Mouse (Mus musculus) kidney, adult 2 months (tissue): ENCODE results near the gene Sytl1. TPM values are rescaled to one million over a fixed set of nuclear protein-coding genes. Genes with fewer than 3 reads are reported as not detected.

Experiments used
- DNase-seq: peaks from one replicate; pipeline ENCODE4 v3.0.0; 2021
- H3K27ac ChIP-seq: fragments of 200-500 bp; 2 replicates; pipeline ENCODE4 v1.5.1; 2012; ENCODE audit warnings: low read depth, low read length, control low read depth, inconsistent platforms; ENCODE audit not compliant: insufficient read depth
- H3K27me3 ChIP-seq: fragments of 200-500 bp; replicated peaks from 2 replicates; pipeline ENCODE4 v1.6.1; 2012; ENCODE audit warnings: mild to moderate bottlenecking, moderate library complexity, low read length, inconsistent platforms; ENCODE audit not compliant: control insufficient read depth, insufficient read depth
- H3K36me3 ChIP-seq: fragments of 200-500 bp; 2 replicates; pipeline ENCODE4 v1.6.1; 2012; ENCODE audit warnings: mild to moderate bottlenecking, moderate library complexity, low read length, inconsistent platforms; ENCODE audit not compliant: control insufficient read depth, insufficient read depth
- H3K4me1 ChIP-seq: fragments of 200-500 bp; 2 replicates; pipeline ENCODE4 v1.6.1; 2011; ENCODE audit warnings: low read length; ENCODE audit not compliant: control insufficient read depth, insufficient read depth
- H3K4me3 ChIP-seq: fragments of 200-500 bp; 2 replicates; pipeline ENCODE4 v1.5.1; 2011; ENCODE audit warnings: mild to moderate bottlenecking, low read depth, low read length, control low read depth; ENCODE audit not compliant: insufficient read depth
- CTCF ChIP-seq: fragments of 200-500 bp; conservative IDR thresholded peaks from 2 replicates; pipeline ENCODE4 v1.5.1; 2011; ENCODE audit warnings: low read depth, mild to moderate bottlenecking, control low read depth, low read length, moderate library complexity, mixed read lengths; ENCODE audit not compliant: insufficient read depth, insufficient read length
- POLR2A ChIP-seq: fragments of 200-500 bp; IDR thresholded peaks from one replicate; pipeline ENCODE4 v1.6.1; 2011; ENCODE audit warnings: low read depth, low read length, control low read depth
- WGBS: fragments of 180-500 bp; shearing (Covaris S2); methylation state at CpG from one replicate; pipeline ENCODE4 v1.1.7; 2018; 5-methylcytosine and 5-hydroxymethylcytosine counted together
- polyA plus RNA-seq: library from polyadenylated mRNA; depleted of rRNA; stranded (reverse); fragments of >200 nt; gene quantifications from 2 replicates; pipeline ENCODE4 v1.2.3, GENCODE M21; 2012

The Sytl1 gene
- polyA plus RNA-seq, 1 experiment: 5.9 TPM

- Histone ChIP-seq H3K36me3 (no peaks in the 10 kb centered on the region), H3K27me3 (no peaks in the 10 kb centered on the region), H3K4me1 (no peaks in the 10 kb centered on the region), H3K4me3 (no peak overlapping the region), H3K27ac (no peak overlapping the region)
- TF ChIP-seq POLR2A (no peak), CTCF (no peak)
- 74% methylated on average over 4 of the region's 4 CpGs for WGBS
- DNase-seq: peak; percentile 42
Observed at GRCm38 (mm10) chr4:133265759-133266158, 2.8 kb upstream of the Sytl1 start.

- 90% methylated on average over 3 of the region's 3 CpGs for WGBS
- no peak overlapping the region for H3K27ac ChIP-seq
Observed at GRCm38 (mm10) chr4:133265297-133265696, 2.4 kb upstream of the Sytl1 start.

DNA sequence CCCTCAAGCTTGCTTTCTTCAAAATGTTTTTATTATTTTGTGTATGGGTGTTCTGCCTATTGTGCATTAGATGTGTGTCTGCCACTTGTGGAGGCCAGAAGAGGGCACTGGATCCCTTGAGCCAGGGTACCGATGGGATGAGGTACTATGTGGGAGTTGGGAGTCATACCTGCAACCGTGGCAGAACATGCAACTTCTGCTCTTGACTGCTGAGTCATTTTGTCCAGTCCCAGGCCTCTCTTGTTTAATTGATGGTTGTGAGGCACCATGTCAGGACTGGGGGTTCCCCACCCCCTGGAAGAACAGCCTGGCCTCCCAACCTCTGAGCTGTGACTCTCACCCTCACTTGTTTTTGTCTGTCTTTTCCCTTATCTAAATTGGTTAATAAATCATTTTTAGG lies 1.6 kb upstream of the Sytl1 start:
- 89% methylated on average over 2 of the region's 2 CpGs for WGBS

More at GRCm38 (mm10) chr4:133265297-133265696, 2.4 kb upstream of the Sytl1 start:
- Histone ChIP-seq H3K27me3 (no peaks in the 10 kb centered on the region), H3K4me1 (no peaks in the 10 kb centered on the region), H3K36me3 (no peaks in the 10 kb centered on the region), H3K4me3 (no peak overlapping the region)
- no peak for DNase-seq
- TF ChIP-seq CTCF (no peak), POLR2A (no peak)

GRCm38 (mm10) chr4:133263756-133264155 lies 843 bp upstream of the Sytl1 start:
- WGBS: 94% methylated on average over 5 of the region's 5 CpGs

More for the DNA sequence above, 1.6 kb upstream of the Sytl1 start:
- Histone ChIP-seq H3K27ac (no peak overlapping the region), H3K4me3 (no peak overlapping the region), H3K4me1 (no peaks in the 10 kb centered on the region), H3K36me3 (no peaks in the 10 kb centered on the region), H3K27me3 (no peaks in the 10 kb centered on the region)
- TF ChIP-seq CTCF (no peak), POLR2A (no peak)
- no peak for DNase-seq

GRCm38 (mm10) chr4:133262375-133262765 lies 543 bp downstream of the Sytl1 start:
- WGBS: 68% methylated on average over 7 of the region's 7 CpGs
- TF ChIP-seq POLR2A: no peak
- TF ChIP-seq CTCF: no peak
- no peaks in the 10 kb centered on the region for H3K36me3 ChIP-seq
- H3K27ac ChIP-seq: no peak overlapping the region
- DNase-seq: no peak
- no peaks in the 10 kb centered on the region for H3K27me3 ChIP-seq
- H3K4me1 ChIP-seq: peaks cover 4% of the 10 kb centered on the region; the same call in 1 of the 2 replicates
- H3K4me3 ChIP-seq: peak overlapping the region; percentile 36; the same call in 1 of the 2 replicates

More at GRCm38 (mm10) chr4:133263756-133264155, 843 bp upstream of the Sytl1 start:
- Histone ChIP-seq H3K27me3 (no peaks in the 10 kb centered on the region), H3K4me3 (no peak overlapping the region), H3K4me1 (no peaks in the 10 kb centered on the region), H3K36me3 (no peaks in the 10 kb centered on the region), H3K27ac (no peak overlapping the region)
- TF ChIP-seq CTCF (no peak), POLR2A (no peak)
- no peak for DNase-seq

DNA sequence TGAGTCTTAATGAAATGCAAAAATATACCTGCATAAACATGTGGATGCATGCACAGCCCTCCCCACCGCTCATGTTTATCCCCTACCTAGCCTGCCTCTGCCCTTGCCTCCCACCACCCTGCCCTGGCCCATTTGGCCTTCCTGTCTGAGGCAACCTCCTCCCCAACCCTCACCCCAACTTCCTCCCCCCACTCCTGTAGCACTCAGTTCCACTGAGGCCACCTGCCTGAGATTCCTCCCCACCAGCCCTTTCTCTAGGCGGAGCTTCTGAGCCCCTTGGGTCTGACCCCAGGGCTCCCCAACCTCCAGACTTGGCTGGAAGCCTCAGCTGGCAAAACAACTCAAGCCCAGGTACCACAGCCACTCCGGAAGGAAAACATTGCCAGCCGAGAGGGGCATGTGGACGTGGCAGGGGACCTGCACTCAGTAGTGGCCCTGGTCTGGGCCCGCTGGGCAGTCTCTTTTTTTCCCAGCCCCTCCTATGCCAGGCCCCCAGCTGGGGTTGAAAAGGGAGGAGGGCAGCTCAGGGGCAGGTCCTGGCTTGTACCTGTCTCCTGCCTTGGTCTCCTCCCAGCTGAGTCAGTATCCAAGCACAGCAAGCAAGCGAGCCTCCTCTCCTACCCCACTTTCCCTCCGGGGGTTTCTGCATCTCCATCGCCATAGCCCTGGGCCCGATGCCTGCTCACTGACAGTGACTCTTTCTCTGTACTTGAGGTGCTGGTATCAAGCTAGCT lies 1.1 kb downstream of the Sytl1 start:
- WGBS: 58% methylated on average over 10 of the region's 10 CpGs
- Histone ChIP-seq H3K36me3 (no peaks in the 10 kb centered on the region), H3K4me1 (peaks cover 5% of the 10 kb centered on the region; the same call in 1 of the 2 replicates), H3K27me3 (no peaks in the 10 kb centered on the region), H3K27ac (no peak overlapping the region), H3K4me3 (no peak overlapping the region)
- no peak for TF ChIP-seq CTCF
- no peak for TF ChIP-seq POLR2A
- no peak for DNase-seq

GRCm38 (mm10) chr4:133257798-133258408 lies 5.0 kb downstream of the Sytl1 start:
- TF ChIP-seq CTCF (no peak), POLR2A (no peak)
- Histone ChIP-seq H3K4me1 (peaks cover 5% of the 10 kb centered on the region; the same call in 1 of the 2 replicates), H3K4me3 (no peak overlapping the region), H3K36me3 (no peaks in the 10 kb centered on the region), H3K27me3 (no peaks in the 10 kb centered on the region), H3K27ac (no peak overlapping the region)
- 66% methylated on average over 12 of the region's 12 CpGs for WGBS
- DNase-seq: no peak
